Mouse (Mus musculus) heart, postnatal 0 days (tissue): ENCODE measurements around the gene Edar.

Experiments
- CTCF ChIP-seq: IDR thresholded peaks from 2 replicates; pipeline ENCODE4 v1.5.1; 2016; ENCODE audit warnings: antibody characterized with exemption, control low read depth, low read depth
- EP300 ChIP-seq: IDR thresholded peaks from 2 replicates; pipeline ENCODE4 v1.6.1; 2016; ENCODE audit warnings: antibody characterized with exemption, low read depth

DNA sequence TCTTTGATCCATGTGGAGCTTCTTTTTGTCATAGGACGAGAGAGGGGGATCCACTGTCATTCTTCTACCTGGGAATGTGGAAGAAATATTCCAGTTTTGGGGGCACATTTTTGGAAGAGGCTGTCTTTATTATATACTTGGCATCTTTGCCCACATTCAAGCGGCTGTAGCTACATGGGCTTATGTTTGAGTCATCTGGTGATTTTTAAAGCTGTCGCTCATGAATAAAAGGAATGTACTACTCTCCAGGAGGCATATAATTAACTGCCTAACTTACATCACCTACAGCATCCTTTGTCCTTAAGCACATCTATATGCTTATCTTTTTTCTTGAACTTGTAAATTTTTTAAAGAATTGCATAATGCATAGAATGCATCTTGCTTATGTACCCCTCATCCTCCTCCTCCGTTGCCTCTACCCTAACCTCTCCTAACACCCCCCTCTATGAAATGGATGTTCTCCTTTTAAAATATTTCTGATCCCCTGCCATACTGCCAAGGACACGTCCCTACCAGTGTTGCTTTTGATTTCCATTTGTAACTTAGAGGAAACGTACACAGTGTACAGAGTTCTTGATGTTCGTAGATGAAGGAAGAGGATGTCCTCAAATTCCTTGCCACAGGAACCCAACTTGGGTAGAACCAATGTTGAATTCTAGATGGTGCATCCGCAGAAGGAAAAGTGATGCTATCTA lies 120.6 kb downstream of the Edar start:
- no peak for TF ChIP-seq CTCF
- no peak for TF ChIP-seq EP300
